Mouse (Mus musculus): ENCODE measurements at regions not wholly inside any gene's neighbourhood (a gene's known extent, or its start where the extent isn't known, plus 50 kb on each side); places are given as distances from the start of the nearest gene placed in this dataset.

- no peak for DNase-seq (ENCODE audit: low spot score in 2 of 2)
Measured at GRCm38 (mm10) chr8:10906353-10906752, 101.9 kb downstream of the Irs2 start.

- DNase-seq (ENCODE audit: low spot score in 2 of 2): no peak
Measured at GRCm38 (mm10) chr8:10905761-10906160, 102.5 kb downstream of the Irs2 start.

- DNase-seq (ENCODE audit: low spot score in 2 of 2): no peak
Measured at GRCm38 (mm10) chr8:10903957-10904356, 104.3 kb downstream of the Irs2 start.

GRCm38 (mm10) chr8:10901954-10902353, 106.3 kb downstream of the Irs2 start:
- no peak for DNase-seq (ENCODE audit: low spot score in 2 of 2)

- no peak for DNase-seq (ENCODE audit: low spot score in 2 of 2)
Measured at GRCm38 (mm10) chr8:10901014-10901413, 107.2 kb downstream of the Irs2 start.

- peak; percentile 53 to 57 for DNase-seq (ENCODE audit: low spot score in 2 of 2)
Measured at GRCm38 (mm10) chr8:10899581-10900155, 108.6 kb downstream of the Irs2 start.

GRCm38 (mm10) chr8:10898562-10899527, 109.4 kb downstream of the Irs2 start:
- DNase-seq (ENCODE audit: low spot score in 2 of 2): no peak

GRCm38 (mm10) chr8:10897573-10897972, 110.7 kb downstream of the Irs2 start:
- DNase-seq (ENCODE audit: low spot score in 2 of 2): no peak

- no peak for DNase-seq (ENCODE audit: low spot score in 2 of 2)
Measured at GRCm38 (mm10) chr8:10895178-10895577, 113.1 kb downstream of the Irs2 start.

GRCm38 (mm10) chr8:10894306-10894705, 114.0 kb downstream of the Irs2 start:
- DNase-seq (ENCODE audit: low spot score in 2 of 2): no peak

- DNase-seq (ENCODE audit: low spot score in 2 of 2): no peak
Measured at GRCm38 (mm10) chr8:10893709-10894108, 114.5 kb downstream of the Irs2 start.

- DNase-seq (ENCODE audit: low spot score in 2 of 2): no peak
Measured at GRCm38 (mm10) chr8:10891906-10892305, 116.4 kb downstream of the Irs2 start.

GRCm38 (mm10) chr8:10891440-10891839, 116.8 kb downstream of the Irs2 start:
- DNase-seq (ENCODE audit: low spot score in 2 of 2): no peak

- DNase-seq (ENCODE audit: low spot score in 2 of 2): no peak
Measured at GRCm38 (mm10) chr8:10885452-10885851, 122.8 kb downstream of the Irs2 start.

GRCm38 (mm10) chr8:10883418-10883817, 124.8 kb downstream of the Irs2 start:
- no peak for DNase-seq (ENCODE audit: low spot score in 2 of 2)

GRCm38 (mm10) chr8:10882381-10882780, 125.9 kb downstream of the Irs2 start:
- no peak for DNase-seq (ENCODE audit: low spot score in 2 of 2)

GRCm38 (mm10) chr8:10879883-10880282, 128.4 kb downstream of the Irs2 start:
- DNase-seq (ENCODE audit: low spot score in 2 of 2): no peak

GRCm38 (mm10) chr8:10879049-10879847, 129.0 kb downstream of the Irs2 start:
- no peak for DNase-seq (ENCODE audit: low spot score in 2 of 2)

GRCm38 (mm10) chr8:10878371-10878770, 129.9 kb downstream of the Irs2 start:
- DNase-seq (ENCODE audit: low spot score in 2 of 2): no peak

- no peak for DNase-seq (ENCODE audit: low spot score in 2 of 2)
Measured at GRCm38 (mm10) chr8:10875170-10875569, 133.1 kb downstream of the Irs2 start.

- DNase-seq (ENCODE audit: low spot score in 2 of 2): no peak
Measured at GRCm38 (mm10) chr8:10871451-10871850, 136.8 kb downstream of the Irs2 start.

- peak; percentile 28 to 35 for DNase-seq (ENCODE audit: low spot score in 2 of 2)
Measured at GRCm38 (mm10) chr8:10870423-10871055, 137.7 kb downstream of the Irs2 start.
